Mouse (Mus musculus) E14TG2a.4 (cell line): Measurements from ENCODE around the gene Sema3f.

ENCODE experiments used
- CTCF ChIP-seq: conservative IDR thresholded peaks from 2 replicates; pipeline ENCODE4 v1.5.1; 2014; ENCODE audit warnings: low read length
- NANOG ChIP-seq: IDR thresholded peaks from 2 replicates; pipeline ENCODE4 v1.6.1; 2014; ENCODE audit warnings: borderline replicate concordance, low read length, mixed read lengths

DNA sequence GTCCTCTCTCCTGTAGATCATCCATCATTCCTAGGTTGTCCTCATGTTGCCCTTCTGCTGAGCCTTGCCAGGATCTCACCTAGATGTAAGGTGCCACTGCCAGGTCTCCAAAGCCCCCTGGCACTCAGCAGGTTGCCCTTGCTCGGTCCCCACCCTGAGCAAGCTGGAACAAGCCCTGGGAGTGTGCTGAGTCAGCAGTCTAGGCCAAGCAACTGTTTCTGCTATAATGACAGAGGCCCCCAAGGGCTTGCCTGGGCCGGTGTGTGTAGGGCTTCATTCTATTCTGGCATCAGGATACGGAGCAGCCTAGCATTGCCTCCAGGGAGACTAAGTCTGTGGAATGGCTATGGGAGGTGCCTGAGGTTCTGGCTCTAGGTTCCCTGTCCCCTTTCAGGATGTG lies 49.5 kb downstream of the Sema3f start:
- no peak for TF ChIP-seq CTCF
- no peak for TF ChIP-seq NANOG
